Mouse (Mus musculus) cerebellum, adult 8-10 months (tissue): ENCODE measurements around the gene Myt1l.

Experiments used
- DNase-seq: peaks from one replicate; pipeline ENCODE4 v3.0.0; 2022

Gene Myt1l

DNA sequence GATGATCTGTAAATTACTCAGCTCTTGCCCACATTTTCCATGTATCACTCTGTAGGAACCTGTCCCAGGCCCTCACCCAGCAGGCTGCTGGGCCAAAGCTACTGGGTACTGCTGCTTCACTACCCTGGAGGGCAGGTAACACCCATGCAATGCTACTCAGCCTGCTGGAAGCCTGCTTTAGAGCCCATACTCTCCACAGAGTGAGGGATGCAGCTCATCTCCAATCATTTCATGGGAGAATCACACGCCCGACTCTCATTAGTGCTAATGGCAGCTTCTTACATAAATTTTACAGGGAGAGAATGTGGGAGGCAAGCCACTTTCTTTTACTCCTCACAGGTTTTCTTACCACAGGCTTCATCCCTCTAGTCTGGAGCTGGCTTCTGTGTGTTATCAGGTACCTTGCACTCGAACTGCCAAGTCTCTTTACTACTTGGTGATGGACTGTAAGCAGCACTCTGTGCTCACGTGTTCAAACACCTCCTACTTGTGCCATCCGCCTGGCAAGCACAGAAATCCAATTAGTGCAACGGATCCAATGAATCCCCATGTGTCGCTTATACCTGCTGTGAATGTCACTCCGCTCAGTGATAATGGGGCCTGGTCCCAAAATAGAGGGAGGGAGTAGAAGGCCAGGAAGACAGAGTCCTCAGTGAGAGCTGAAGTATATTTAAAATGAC lies 212.3 kb downstream of the Myt1l start:
- DNase-seq, result peak; percentile 31

DNA sequence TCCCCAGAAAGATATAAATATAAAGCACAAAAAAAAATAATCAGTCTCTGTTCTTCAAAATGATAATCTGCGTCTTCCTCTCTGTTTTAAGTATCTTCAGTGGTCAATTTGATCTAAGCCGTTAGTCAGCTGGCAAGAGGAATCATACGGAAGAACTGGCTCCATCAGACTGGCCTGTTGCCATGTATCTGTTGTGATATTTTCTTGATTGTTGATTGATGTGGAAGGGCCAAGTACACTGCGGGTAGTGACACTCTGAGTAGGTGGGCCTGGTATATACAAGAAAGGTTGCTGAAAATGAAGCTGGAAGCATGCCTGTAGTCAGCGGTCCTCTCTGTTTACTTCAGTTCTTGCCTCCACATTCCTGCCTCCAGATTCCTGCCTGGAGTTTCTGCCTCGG lies 213.0 kb downstream of the Myt1l start:
- DNase-seq, result no peak

DNA sequence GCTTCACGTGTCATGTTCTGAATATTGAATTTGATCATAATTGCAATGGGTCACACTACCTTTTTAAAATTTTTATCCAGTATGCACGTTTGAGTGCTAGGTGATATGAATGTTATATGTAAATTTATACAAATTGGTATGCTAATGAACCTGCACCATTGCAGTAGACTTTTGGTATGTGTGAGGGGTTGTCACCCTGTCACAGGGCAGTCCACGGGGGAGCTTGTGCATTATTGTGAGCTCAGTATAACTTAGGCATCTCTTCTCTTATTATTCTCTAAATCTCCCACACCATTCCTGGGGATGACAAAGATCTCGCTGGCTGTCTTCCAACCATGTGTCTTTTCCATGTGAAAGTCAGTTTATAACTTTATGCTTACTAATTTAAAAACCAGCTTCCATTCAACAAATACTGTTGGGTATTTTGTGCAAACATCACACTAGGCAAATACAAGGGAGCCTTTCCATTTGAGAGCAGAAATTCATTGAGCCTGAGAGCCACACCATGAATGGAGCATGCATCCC lies 222.5 kb downstream of the Myt1l start:
- DNase-seq, result no peak

DNA sequence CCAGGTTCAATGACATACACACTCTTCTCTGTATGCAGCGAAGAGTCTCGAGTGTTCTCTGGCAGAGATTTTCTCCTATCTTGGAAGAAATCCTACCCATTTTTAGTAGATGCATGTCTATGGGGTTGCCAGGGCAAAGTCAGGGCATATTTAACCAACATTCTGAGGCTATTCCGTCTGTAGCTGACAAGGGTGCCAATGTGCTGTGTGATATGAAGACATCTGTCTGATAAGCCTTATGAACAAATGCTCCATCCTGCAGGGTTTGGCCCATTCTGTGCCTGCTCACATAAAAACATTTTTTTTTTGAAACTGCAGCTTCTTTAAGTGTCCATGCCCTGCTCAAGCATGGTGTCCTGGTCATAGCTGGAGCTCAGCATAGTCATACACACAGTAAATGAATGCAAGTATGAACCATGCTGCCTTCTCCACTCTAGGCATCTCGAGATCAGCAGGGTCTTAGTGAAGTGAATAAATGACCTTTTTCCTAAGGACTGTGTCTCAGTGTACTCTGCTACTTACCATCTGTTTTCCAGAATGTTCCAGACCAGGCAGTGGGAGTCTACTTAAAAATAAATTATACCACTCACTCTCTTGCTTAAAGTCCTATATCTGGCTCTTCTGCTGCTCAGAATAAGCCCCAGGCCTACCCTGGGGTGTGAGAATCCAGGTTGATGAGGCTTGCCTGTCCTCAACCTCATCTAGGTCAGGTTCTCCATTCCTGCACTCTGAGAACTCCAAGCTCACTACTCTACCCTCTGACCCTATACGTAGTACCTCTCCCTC lies 227.1 kb downstream of the Myt1l start:
- DNase-seq, result no peak

DNA sequence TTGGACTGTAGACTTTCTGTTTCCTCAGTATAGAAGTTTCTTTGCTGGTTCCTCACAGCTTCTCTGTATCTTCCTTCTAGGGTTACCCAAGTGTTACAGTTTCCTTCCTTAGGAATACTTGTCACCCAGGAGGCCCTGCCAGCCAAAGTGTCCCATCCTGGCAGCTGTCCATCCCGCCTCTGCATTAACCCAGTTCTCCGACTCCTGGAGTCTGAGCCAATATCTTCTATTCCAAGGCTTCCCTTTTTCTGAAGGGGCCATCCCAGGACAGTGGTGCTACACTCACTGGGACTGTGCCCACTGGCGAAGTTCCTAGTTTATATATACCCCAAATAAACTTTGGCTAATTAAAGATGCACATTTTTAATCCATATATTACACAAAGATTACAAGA lies 227.7 kb downstream of the Myt1l start:
- DNase-seq, result peak; percentile 32

DNA sequence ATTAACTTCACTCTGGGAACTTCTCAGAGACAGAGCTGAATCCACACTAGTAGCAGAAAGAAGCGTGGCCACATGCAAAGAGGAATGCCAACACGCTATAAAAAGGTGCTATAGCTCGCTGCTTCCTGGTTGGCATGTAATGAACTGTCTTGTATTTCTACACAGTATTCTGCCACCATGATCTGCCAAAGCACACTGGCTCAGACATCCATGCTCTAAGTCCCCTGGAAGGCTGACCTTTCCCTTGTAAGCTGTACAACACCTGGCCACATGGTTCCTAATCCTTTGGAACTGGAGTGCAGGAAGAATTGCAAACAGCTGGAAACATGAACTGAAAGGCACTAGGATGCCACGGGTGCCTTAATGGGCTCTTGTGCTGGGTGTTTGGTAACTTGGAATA lies 232.4 kb downstream of the Myt1l start:
- no peak for DNase-seq

DNA sequence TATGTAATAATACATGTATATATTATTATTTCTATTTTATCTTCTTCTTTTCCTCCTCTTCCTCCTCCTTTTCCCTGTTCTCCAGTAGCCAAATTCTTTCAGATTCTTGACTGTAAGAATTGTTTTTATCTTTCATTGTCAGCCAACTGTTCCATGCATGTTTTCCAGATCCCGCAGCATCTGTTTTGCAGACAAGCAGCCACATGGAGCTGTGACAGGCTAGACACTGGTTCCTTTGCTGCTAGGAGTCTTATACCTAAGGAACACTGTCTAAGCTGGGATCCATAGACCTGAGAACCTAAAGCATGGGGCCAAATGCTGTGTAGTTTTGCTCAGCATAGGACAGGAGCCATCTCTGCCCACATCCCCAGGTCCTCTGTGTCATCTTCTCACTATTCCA lies 238.0 kb downstream of the Myt1l start:
- DNase-seq, result no peak

DNA sequence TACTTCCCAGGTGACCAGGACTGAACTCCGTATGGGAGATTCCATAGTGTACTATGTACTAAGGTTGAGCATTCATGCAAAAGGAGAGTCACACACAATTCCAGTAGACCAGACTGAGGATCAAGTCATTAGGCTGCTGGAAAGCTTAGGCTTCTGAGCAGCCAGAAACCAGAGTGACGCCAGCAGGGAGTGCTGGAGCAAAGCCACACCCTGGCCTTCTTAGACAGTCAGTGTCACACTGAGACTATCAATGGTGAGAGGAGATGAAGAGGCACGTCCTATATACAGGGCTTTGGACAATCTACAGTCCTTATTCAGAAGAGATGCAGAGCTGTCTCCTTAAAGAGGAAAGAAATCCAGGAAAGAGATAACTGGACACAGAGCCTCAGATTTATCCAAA lies 243.6 kb downstream of the Myt1l start:
- DNase-seq, result peak; percentile 33

DNA sequence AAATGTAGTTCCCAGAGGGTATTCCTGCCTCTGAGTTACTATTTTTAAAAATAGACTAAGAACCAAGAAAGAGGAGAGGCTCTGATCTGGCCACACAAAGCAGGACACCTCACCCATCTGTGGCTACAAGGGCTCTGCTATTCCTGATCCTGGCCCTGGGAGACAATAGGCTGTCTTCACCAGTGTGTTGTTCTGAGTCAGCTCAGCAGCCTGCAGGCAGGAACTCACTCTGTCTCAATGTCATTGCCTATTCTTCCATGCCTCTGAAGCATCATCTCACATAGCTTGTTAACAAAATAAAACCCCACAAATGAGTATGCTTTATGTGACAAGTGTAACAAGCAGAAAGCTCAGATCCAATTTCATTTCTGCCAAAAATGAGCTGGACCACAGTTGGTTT lies 244.2 kb downstream of the Myt1l start:
- DNase-seq, result no peak

DNA sequence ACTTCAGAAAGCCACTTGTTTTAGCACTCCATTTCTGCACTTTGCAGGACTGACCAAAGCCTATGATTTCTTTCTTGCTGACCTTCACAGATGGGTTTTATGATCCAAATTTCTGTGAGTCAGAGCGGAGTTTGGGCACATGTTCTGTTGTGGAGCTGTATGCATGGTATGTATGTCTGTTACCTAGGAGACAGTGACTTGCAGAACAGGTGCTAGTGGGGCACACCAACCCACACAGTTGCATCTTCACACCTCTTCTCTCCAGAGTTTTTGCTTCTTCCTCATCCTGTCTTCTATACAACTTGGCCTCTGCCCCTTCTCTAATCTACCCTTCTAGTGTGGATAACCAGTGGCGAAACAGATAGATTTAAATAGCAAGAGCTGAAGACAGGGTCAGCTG lies 250.7 kb downstream of the Myt1l start:
- no peak for DNase-seq

DNA sequence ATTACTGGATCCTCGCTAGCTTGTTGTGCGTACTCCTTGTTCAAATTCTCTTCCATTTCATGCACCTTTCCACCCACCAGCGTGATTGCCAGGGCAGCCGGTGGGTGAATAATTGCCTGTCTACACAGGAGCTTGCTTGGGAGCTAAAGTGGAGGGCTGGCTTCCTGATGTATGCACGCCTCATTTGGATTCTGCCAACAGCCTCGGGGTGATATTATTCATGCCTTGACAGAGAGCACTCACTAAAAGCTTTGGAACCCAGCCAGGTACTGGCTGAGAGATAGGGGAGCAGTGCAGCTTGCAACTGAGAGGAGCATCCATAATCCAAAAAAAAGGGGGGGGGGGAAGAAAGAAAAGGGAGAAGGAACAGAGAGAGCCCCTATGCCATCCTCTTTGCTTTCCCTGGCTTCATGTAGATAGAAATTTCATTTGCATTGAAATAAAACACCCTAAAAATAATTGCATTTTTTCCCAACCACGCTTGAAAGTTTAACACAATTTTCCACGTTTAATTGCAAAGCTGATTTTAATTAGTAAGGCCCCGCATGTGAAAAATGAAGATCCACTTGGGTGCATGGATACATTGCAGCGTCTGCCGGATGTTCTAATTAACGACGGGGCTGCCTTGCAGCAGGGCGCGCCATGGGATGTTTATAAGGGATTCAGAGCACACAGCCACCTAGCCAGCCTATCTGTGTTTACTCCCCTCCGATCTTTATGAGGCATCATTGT lies 261.3 kb downstream of the Myt1l start:
- peak; percentile 30 for DNase-seq

DNA sequence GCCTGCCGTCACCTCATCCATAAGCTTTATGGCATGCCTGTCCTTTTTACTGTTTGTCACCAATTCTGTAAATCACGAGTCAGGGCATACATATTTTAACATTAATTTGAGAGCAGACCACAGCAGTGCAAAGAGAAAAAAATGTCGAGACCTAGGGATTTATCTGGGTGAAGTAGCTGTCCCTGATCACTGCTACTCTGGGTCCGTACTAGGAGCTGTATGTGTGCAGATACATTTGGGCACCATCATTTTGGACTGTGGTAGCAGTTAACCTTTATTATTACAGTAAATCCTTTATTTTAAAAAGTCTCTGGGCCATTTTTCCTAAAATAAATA lies 261.8 kb downstream of the Myt1l start:
- no peak for DNase-seq

DNA sequence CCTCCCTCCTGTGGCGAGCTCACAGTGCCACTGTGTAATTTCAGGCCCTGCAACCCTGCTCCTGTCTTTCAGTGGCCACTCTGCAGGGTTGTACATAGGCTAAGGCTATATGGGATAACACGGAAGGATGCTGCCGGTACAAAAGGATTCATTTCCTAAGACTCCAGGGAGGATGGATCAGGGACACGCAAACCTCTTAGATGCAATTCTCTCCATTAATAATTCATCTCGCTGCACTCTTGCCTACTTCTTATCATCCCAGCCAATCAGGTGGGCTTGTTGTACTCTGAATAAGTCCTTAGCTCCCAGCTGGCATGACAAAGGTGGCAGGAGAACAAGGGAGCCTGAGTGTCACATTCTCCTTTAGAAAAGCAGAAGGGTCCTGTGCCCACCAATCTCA lies 264.8 kb downstream of the Myt1l start:
- no peak for DNase-seq

DNA sequence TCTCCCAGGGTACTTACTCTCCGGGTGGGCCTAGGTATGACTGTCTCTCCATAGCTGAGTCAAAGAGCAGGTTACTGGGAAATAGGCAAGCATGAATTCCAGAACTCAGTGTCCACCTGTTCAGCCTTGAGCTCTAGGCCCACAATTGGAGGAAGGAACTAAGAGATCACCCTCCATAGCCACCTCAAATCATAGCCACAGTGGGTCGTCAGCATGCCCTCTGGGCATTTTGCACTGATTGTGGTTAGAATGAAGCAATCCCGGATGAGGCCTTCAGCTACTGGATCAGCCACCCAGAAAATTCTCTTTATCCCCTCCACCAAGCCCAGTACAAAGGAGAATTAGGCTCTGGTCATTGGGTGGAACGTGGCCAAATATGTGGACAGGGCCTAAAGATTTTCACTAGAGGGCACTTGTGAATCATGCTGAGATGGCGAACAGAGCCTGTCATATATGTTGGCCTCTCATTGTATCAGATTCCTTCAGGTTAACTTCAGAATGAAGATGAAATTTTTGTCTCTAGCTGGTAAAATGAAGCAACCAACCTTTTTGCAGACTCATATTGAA lies 267.0 kb downstream of the Myt1l start:
- no peak for DNase-seq

DNA sequence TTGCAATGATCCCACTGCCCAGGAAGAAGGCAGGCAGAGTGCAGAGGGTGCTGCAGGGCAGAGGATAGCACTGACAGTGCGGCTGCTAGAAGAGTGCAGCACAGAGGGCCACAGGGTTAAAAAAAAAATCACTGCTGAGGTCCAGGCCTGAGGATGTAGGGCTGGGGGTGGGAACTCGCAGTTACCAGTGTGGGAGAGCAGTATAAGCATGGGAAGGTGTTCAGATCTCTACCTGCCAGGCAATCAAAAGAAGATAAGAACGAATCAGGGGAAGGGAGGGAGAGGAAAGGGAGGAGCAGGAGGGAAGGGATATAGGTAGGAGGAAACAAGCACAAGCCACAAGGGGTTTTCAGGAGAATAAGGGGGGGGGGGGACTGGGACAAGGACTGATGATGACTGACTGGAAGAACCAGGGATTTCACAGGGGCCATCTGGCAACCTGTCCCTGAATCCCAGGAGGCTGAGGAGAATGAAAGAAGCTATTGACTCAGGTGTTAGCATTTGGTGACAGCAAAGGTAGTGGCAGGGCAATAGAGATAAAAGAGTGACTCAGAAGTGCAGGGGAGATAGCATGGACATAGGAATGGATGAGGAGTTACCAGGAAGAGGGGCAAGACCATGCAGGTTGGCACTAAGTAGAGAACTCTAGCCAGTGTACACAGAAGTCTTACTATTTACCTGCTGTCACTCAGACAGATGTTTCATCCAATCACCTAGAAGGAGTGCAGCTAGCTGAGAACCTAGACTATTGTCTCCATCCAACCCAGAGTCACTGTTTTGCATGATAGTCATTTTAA lies 270.6 kb downstream of the Myt1l start:
- DNase-seq, result no peak

DNA sequence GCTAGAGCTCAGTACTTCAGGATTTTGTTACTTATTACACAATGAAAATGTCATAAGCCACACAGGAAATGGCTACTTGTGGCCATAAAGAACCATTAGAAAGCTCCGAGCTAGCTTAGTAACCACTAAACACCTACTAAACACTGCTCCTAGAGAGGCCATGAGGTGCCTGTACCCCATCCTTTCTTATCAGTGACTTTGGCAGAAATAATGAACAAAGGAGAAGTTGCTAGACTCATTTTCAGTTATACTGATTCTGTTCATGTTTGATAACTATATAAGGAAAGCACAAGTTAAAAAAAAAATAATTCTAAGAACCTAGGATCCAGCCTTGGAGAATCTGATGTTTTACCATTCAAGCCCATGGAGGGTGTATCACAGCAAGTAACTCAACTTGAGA lies 278.2 kb downstream of the Myt1l start:
- DNase-seq, result no peak

DNA sequence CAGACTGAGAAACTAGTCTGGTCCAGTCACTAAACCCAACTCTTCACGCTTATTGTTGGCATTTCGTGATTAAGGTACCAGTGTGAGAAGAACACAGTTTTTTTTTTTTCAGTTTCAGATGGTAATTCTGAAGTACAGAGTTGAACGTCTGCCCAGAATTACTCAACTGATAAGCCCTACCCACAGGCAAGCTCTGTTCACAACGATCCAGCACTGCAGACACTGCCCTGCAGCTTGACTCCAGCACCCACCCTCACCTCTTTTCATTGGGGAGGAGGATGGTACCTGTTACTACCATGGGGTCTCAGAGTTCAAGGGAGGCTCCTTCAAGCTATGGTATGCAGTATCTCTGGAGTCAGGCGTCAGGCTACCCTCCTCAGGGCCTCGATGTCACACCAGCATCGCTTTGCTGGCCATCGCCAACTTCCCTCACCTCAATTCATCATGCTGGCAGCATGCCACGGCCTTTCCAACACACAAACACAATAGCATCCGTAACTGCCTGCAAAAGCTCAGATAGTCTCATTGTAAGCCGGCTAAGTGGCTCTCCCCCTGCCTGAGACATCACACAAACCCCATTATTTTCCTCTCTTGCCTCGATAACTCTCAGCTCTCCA lies 281.5 kb downstream of the Myt1l start:
- no peak for DNase-seq

DNA sequence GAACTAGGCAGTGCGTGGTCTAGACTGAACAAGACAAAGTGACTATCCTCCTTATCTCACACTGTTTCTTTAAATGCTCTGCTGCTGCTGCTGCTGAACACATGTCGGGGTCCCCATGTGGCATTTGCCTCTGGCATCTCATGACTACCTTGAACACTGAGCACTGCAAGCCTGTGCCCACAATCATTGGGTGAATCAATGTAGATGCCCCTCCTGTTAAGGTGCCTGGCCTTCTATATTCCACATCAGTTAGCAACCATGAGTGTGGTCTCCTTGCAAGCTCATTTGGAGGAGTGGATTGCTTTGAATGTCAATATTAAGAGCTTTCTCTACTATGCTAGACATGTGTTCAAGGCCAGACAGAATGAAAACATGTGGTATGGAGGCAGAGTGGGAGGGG lies 287.3 kb downstream of the Myt1l start:
- no peak for DNase-seq

DNA sequence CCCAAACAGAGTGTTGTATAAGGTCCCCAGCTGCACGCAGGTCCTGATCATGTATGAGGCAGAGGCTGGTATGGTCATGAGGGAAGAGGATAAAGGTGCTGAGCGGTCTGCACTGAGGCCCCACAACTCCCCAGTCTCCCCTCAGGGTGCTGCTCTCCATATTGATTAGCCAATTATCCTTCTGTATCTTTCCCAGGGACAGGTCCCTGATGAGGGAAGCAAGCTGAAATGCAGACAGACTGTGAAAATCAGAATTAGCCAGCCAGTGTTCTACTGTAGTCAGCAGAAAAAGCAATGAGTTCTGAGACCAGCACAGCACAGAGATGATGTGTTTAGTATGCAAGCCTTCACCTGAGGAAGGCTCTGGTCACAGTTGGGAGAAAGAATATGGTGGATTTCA lies 287.9 kb downstream of the Myt1l start:
- DNase-seq, result no peak

DNA sequence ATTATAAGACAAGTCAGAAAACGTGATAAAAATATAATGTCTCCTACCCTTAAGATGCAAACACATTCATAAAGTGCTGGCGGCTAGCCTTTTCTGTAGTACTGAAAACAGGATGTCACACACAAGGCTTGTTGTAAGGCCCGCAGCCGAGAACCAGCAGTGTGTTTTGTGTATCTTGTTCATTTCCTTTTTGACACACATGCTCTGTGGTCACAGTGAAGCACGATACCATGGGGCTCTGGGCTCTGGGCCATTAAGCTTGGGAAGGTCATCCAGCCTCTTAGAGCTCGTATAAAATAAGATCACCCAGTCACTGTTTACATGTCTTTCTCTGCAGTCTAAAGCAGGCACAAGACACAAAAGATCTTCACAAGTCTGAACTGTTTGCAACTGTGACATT lies 288.6 kb downstream of the Myt1l start:
- no peak for DNase-seq

DNA sequence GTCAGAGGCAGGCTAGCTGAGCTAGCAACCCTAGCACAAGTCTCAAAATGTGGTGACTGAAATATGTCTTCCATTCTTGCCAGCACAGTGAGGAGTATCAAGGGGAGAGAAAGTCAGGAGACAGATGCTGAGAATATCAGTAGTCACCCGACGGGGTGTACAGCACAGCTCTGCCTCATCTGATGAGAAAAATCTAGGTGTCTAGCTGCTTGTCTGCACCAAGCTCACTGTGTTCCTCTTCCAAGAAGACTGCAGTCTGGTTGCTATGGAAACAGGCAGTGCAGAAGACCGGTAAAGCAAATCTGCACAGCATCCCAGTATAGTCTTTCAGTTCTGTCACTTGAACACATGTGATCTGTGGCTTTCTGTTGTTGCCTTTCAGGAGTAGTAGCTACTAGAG lies 294.0 kb downstream of the Myt1l start:
- no peak for DNase-seq

DNA sequence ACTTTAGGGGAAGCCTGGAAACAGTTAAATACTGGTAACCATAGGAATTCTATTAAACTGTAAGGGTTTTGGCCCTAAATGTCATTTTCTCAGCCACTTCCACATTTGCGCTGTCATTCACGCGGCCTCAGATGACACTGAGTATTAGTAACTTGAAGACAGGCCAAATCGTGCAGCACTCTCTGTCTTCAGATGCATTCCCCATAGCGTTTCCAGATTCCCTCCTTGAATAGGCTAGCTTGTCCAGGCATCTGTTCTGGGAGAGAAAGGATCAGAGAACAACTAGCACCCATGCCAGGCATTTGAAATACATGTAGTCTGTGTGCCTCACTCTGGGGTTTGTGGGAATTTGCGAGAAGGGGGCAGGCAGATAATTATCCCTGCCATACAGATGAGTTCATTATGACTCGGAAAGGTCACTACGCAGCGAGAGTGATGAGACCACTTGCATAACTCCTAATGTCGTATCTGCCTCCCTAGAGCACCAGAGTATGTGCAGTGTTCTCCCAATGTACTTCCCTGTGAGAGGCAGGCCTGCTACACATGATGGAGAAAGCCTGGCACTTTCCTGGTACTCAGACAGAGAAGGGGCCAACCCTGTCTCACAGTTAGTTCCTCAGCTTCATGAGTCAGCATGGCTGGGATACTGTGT lies 295.7 kb downstream of the Myt1l start:
- DNase-seq, result no peak
